Mouse (Mus musculus) right cerebral cortex, postnatal 14 days (tissue): ENCODE results near the gene Car11.

Experiments
- DNase-seq: peaks from one replicate; pipeline ENCODE4 v3.0.0; 2022

Car11 gene

GRCm38 (mm10) chr7:45725151-45725550 lies 25.5 kb downstream of the Car11 start:
- no peak for DNase-seq

GRCm38 (mm10) chr7:45725713-45726112 lies 26.1 kb downstream of the Car11 start, which contains the start of gene Spaca4:
TSS of gene Spaca4 (minus strand) at chr7:45725813.
- DNase-seq: no peak

GRCm38 (mm10) chr7:45726419-45726818 lies 26.8 kb downstream of the Car11 start:
- DNase-seq: no peak

GRCm38 (mm10) chr7:45727625-45728024 lies 28.0 kb downstream of the Car11 start:
- DNase-seq: no peak

GRCm38 (mm10) chr7:45730727-45731431 lies 31.2 kb downstream of the Car11 start:
- DNase-seq: no peak

GRCm38 (mm10) chr7:45733477-45733876 lies 33.8 kb downstream of the Car11 start:
- no peak for DNase-seq

GRCm38 (mm10) chr7:45739162-45739763 lies 39.6 kb downstream of the Car11 start:
- peak; percentile 87 for DNase-seq

GRCm38 (mm10) chr7:45739820-45740219 lies 40.2 kb downstream of the Car11 start:
- no peak for DNase-seq

- no peak for DNase-seq
These were observed 41.7 kb downstream of the Car11 start for GRCm38 (mm10) chr7:45741308-45741707.

GRCm38 (mm10) chr7:45741777-45742176 lies 42.1 kb downstream of the Car11 start:
- no peak for DNase-seq

- peak; percentile 71 for DNase-seq
These were observed 42.7 kb downstream of the Car11 start for GRCm38 (mm10) chr7:45742338-45742737.

- DNase-seq: peak; percentile 90
These were observed 44.7 kb downstream of the Car11 start for GRCm38 (mm10) chr7:45744387-45744786.

GRCm38 (mm10) chr7:45746518-45746917 lies 46.9 kb downstream of the Car11 start:
- no peak for DNase-seq

GRCm38 (mm10) chr7:45747450-45747849 lies 47.8 kb downstream of the Car11 start:
- no peak for DNase-seq

- no peak for DNase-seq
These were observed 48.5 kb downstream of the Car11 start for GRCm38 (mm10) chr7:45748110-45748509.

- DNase-seq: no peak
These were observed 49.8 kb downstream of the Car11 start for GRCm38 (mm10) chr7:45749401-45749800.

- no peak for DNase-seq
These were observed 50.5 kb downstream of the Car11 start for GRCm38 (mm10) chr7:45750162-45750561.
